Mouse (Mus musculus): ENCODE data around the gene Gm10031. TPM values are rescaled to one million over a fixed set of nuclear protein-coding genes. Genes with fewer than 3 reads are reported as not detected.
"Not testable (repeated sequence)": the region's sequence is repeated elsewhere in the genome, so short reads cannot be mapped to it uniquely, and the experiment has no call there.

Gene Gm10031
- polyA plus RNA-seq, 1 experiment, result not detected

DNA sequence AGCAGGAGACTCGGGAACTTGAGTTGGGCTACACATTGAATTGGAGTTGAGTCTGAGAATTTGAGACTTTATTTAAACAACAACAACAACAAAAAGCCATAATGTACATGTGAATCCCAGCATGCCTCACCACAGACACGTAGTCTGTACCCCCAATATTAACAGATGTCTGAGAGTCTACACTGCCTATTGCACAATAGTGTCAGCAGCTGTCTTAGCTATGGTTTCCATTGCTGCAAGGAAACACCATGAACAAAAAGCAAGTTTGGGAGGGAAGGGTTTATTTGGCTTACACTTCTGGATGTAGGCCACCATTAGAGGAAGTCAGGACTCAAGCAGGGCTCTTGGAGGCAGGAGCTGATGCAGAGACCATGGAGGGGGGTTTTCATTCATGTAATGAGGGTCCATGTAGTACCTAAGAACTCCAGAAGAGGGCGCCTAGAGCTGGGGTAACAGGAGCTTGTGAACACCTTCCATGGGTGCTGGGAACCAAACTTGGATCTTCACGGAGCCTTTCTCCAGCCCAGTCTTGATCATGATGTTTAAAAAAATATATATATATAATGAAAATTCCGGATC is 18.8 kb upstream of the Gm10031 start:
- 79% methylated on average over 5 of the region's 5 CpGs for WGBS
- H3K4me3 ChIP-seq (ENCODE audit: insufficient read depth, low read depth, low read length), result no peak overlapping the region
- no peak overlapping the region for H3K27ac ChIP-seq (ENCODE audit: insufficient read depth, low read depth, low read length)
- TF ChIP-seq POLR2A (IDR thresholded peaks at IDR 0.05; ENCODE audit: insufficient read depth, low read depth, low read length) (no peak), CTCF (IDR thresholded peaks at IDR 0.05; ENCODE audit: insufficient read depth, low read depth, low read length) (no peak)
- no peaks in the 10 kb centered on the region for H3K4me1 ChIP-seq (ENCODE audit: control insufficient read depth, insufficient read depth, low read length)

- TF ChIP-seq POLR2A (IDR thresholded peaks at IDR 0.05; ENCODE audit: insufficient read depth, low read depth, low read length) (no peak), CTCF (IDR thresholded peaks at IDR 0.05; ENCODE audit: insufficient read depth, low read depth, low read length) (no peak)
- H3K4me3 ChIP-seq (ENCODE audit: insufficient read depth, low read depth, low read length), result no peak overlapping the region
- H3K27ac ChIP-seq (ENCODE audit: insufficient read depth, low read depth, low read length), result no peak overlapping the region
- 72% methylated on average over 2 of the region's 2 CpGs for WGBS
- H3K4me1 ChIP-seq (ENCODE audit: control insufficient read depth, insufficient read depth, low read length), result no peaks in the 10 kb centered on the region
Observed at GRCm38 (mm10) chr1:156505901-156506300, 17.9 kb upstream of the Gm10031 start.

DNA sequence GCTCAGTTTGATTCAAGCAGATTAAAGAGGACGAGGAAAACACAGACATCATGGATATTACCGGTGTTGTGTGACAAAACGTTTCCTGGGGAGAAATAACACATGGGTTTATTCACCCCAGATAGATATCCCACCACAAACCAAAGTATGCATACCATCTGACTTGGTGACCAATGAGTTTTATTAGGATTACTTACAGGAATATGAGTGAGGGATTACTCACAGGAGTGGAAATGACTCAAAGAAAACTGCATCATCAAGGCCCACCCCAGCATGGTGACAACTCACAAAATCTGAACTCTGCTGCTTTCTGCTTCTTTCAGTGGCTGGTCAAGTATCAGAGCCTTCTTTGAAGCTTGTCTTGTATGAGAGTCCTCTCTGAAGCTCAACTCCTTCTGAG is 16.1 kb upstream of the Gm10031 start:
- no peaks in the 10 kb centered on the region for H3K4me1 ChIP-seq (ENCODE audit: control insufficient read depth, insufficient read depth, low read length)
- H3K27ac ChIP-seq (ENCODE audit: insufficient read depth, low read depth, low read length), result no peak overlapping the region
- no peak for TF ChIP-seq CTCF (IDR thresholded peaks at IDR 0.05; ENCODE audit: insufficient read depth, low read depth, low read length)
- no peak for TF ChIP-seq POLR2A (IDR thresholded peaks at IDR 0.05; ENCODE audit: insufficient read depth, low read depth, low read length)
- 92% methylated on average over 3 of the region's 3 CpGs for WGBS
- no peak overlapping the region for H3K4me3 ChIP-seq (ENCODE audit: insufficient read depth, low read depth, low read length)

DNA sequence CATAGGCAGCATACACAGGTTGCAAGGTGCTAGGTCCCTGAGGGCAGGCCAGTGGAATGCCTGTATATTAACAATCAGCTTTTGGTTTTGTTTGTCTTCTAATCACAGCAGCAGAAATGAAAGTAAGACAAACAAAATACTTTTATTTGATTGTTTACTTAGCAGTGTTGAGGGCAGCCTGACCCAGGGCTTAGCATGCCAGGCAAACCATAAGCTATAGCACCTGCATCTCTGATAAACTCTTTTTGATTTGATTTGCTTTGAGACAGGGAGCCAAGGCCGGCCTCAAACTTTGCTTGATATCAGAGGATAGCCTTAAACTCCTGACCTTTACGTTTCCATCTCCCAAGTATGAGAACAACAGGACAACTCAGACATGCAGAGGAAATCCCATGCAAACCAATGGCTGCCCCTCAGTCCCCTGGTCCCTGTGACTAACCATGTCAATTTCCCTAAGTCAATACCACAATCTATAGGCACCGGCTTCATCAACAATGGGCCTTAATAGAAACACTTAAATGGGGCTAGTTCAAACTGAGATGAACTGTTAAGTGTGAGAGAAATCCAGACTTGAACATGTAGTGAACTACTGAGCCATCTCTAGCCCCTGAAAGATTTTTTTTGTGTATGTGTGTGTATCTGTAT is 3.6 kb upstream of the Gm10031 start:
- TF ChIP-seq CTCF (IDR thresholded peaks at IDR 0.05; ENCODE audit: insufficient read depth, low read depth, low read length) (no peak), POLR2A (IDR thresholded peaks at IDR 0.05; ENCODE audit: insufficient read depth, low read depth, low read length) (no peak)
- 94% methylated on average over 3 of the region's 3 CpGs for WGBS

GRCm38 (mm10) chr1:156521796-156522517 is 1.9 kb upstream of the Gm10031 start:
- Histone ChIP-seq H3K4me1 (ENCODE audit: control insufficient read depth, insufficient read depth, low read length) (no peaks in the 10 kb centered on the region), H3K4me3 (ENCODE audit: insufficient read depth, low read depth, low read length) (no peak overlapping the region), H3K27ac (ENCODE audit: insufficient read depth, low read depth, low read length) (no peak overlapping the region)
- TF ChIP-seq CTCF (IDR thresholded peaks at IDR 0.05; ENCODE audit: insufficient read depth, low read depth, low read length), result no peak
- no peak for TF ChIP-seq POLR2A (IDR thresholded peaks at IDR 0.05; ENCODE audit: insufficient read depth, low read depth, low read length)
- 54% methylated on average over 15 of the region's 15 CpGs for WGBS

More for the DNA sequence above, 3.6 kb upstream of the Gm10031 start:
- no peak overlapping the region for H3K27ac ChIP-seq (ENCODE audit: insufficient read depth, low read depth, low read length)
- no peaks in the 10 kb centered on the region for H3K4me1 ChIP-seq (ENCODE audit: control insufficient read depth, insufficient read depth, low read length)
- no peak overlapping the region for H3K4me3 ChIP-seq (ENCODE audit: insufficient read depth, low read depth, low read length)

DNA sequence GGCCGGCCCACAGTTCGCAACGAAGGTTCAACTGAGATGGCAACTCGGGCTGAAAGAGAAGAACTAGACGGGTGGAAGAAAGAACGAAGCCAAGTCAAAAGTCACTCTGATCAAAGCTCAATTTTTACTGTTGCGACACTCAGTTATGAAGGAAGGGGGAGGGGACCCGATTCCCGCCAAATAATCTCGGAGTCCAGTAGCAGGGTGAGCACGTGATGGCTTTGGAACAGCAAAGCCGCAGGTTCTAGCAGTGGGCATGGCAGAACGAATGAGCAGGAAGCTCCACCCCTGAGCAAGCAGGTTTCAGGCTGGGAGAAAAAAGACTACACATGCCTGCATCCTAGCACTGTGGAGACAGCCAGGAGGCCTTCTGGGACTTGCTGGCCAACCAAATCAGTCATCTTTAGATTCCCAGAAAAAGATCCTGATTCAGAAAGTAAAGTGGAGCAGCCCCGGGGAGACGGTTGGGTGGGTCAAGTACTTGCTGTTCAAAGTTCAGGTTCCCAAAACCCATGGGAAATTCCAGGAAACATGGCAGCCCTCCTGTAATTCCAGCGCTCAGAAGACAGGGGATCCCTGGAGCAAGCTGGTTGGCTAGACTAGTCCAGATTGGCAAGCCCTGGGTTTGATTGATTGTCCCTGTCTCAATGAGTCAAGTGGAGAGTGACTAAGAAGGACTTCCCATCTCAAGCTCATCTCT is 8.8 kb downstream of the Gm10031 start:
- WGBS, result 89% methylated on average over 16 of the region's 16 CpGs
- not testable (repeated sequence) for H3K27ac ChIP-seq (ENCODE audit: insufficient read depth, low read depth, low read length); H3K4me1 ChIP-seq (ENCODE audit: control insufficient read depth, insufficient read depth, low read length); H3K4me3 ChIP-seq (ENCODE audit: insufficient read depth, low read depth, low read length)

GRCm38 (mm10) chr1:156533483-156533882 is 9.7 kb downstream of the Gm10031 start:
- Histone ChIP-seq H3K4me1 (ENCODE audit: control insufficient read depth, insufficient read depth, low read length) (0 out of 2 replicates have a peak, but pooled peaks cover 3% of the 10 kb centered on the region), H3K27ac (ENCODE audit: insufficient read depth, low read depth, low read length) (no peak overlapping the region), H3K4me3 (ENCODE audit: insufficient read depth, low read depth, low read length) (no peak overlapping the region)
- 87% methylated on average over 3 of the region's 3 CpGs for WGBS
- no peak for TF ChIP-seq POLR2A (IDR thresholded peaks at IDR 0.05; ENCODE audit: insufficient read depth, low read depth, low read length)
- no peak for TF ChIP-seq CTCF (IDR thresholded peaks at IDR 0.05; ENCODE audit: insufficient read depth, low read depth, low read length)

DNA sequence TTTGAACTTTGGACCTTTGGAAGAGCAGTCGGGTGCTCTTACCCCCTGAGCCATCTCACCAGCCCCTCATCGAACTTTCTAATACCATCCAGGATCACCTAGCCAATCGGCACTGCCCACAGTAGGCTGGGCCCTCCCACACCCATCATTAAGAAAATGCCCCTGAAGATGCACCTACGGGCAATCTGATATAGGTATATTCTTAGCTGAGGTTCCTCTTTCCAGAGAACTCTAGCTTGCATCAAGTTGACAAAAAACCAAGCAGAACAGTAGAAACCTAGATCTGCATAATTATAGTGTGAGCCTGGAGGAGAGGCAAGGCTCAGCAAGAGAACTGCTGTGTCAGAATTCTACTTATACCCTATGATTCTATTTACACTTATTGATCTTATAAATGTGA is 10.1 kb downstream of the Gm10031 start:
- WGBS, result 75% methylated on average over 4 of the region's 4 CpGs
- Histone ChIP-seq H3K4me1 (ENCODE audit: control insufficient read depth, insufficient read depth, low read length) (0 out of 2 replicates have a peak, but pooled peaks cover 3% of the 10 kb centered on the region), H3K4me3 (ENCODE audit: insufficient read depth, low read depth, low read length) (no peak overlapping the region), H3K27ac (ENCODE audit: insufficient read depth, low read depth, low read length) (no peak overlapping the region)
- TF ChIP-seq POLR2A (IDR thresholded peaks at IDR 0.05; ENCODE audit: insufficient read depth, low read depth, low read length) (no peak), CTCF (IDR thresholded peaks at IDR 0.05; ENCODE audit: insufficient read depth, low read depth, low read length) (no peak)

DNA sequence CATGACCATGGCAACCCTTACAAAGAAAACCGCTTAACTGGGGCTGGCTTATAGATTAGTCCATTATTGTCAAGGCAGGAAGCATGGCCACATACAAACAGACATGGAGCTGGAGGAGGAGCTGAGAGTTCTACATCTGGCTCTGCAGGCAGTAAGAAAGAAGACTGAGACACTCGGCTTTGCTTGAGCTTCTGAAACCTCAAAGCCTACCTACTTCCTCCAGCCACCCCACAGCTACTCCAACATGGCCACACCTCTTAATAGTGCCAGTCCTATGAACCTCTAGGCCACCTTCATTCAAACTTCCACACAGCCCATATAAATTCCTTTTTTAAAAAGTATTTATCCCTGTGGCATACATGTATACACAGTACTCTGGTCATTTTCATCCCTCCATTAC is 13.2 kb downstream of the Gm10031 start:
- Histone ChIP-seq H3K4me1 (ENCODE audit: control insufficient read depth, insufficient read depth, low read length) (0 out of 2 replicates have a peak, but pooled peaks cover 3% of the 10 kb centered on the region), H3K4me3 (ENCODE audit: insufficient read depth, low read depth, low read length) (no peak overlapping the region), H3K27ac (ENCODE audit: insufficient read depth, low read depth, low read length) (no peak overlapping the region)
- no peak for TF ChIP-seq CTCF (IDR thresholded peaks at IDR 0.05; ENCODE audit: insufficient read depth, low read depth, low read length)
- no peak for TF ChIP-seq POLR2A (IDR thresholded peaks at IDR 0.05; ENCODE audit: insufficient read depth, low read depth, low read length)
- WGBS, result 68% methylated on average over 2 of the region's 2 CpGs

Measured in olfactory bulb, adult 2 months (tissue).